Mouse (Mus musculus) ES-Bruce4 (cell line): ENCODE measurements around the gene Taar8a.

Experiments used
- EP300 ChIP-seq: IDR thresholded peaks from 2 replicates; pipeline ENCODE4 v1.6.1; 2011; ENCODE audit warnings: low read depth, low read length; ENCODE audit not compliant: insufficient read depth
- POLR2A ChIP-seq: IDR thresholded peaks from one replicate; pipeline ENCODE4 v1.8.1; 2011; ENCODE audit warnings: low read length; ENCODE audit not compliant: insufficient read depth

DNA sequence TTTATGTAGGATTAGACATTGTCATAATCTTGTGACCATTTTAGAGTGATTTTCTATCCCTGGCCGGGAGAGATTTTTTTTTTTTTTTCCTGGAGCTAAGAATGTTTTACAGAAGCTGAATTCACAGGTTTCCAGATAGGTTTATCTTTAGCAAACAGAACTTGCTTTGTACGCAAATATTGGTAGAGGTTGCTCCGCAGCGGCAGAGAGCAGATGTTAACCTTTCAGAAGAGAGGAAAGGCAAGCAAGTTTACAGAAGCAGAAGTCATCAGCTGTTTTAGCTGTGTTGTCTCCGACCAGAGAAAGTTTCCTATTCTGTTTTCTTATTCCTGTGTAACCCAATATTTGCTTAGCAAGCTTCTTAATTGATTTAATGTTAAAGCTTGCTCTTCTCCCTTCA lies 10.3 kb downstream of the Taar8a start:
- TF ChIP-seq POLR2A: no peak
- TF ChIP-seq EP300: no peak
